Mouse (Mus musculus): ENCODE results near the gene Pax5. TPM values are rescaled to one million over a fixed set of nuclear protein-coding genes. Genes with fewer than 3 reads are reported as not detected.

Gene Pax5
- total and polyA plus RNA-seq, 3 experiments, result 0.68 to 1.5 (median 1.1) TPM

DNA sequence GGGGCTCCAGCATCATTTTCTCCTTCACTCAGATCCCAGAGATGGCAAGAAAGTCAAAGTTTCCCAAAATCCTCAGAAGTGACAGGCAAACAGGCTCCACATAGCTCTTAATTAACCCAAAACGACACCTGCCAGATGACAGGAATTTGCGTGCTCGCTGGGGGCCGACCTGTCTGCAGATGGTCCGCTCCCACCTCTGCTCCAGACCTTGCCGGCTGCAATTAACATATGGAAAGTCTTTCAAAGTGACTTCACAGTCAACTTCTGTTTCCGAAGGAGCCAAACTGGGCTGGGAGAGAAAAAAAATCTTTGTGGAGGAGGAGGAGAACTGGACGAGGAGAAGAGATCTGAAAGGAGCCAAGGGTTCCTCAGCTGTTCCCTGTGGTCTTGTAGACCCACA is 164.6 kb downstream of the Pax5 start:
- DNase-seq, result no peak
- TF ChIP-seq POLR2A (IDR thresholded peaks at IDR 0.05; ENCODE audit: insufficient read depth, low read depth, low read length) (no peak), CTCF (IDR thresholded peaks at IDR 0.05) (no peak), EP300 (IDR thresholded peaks at IDR 0.05; ENCODE audit: insufficient read depth, low read depth, low read length) (no peak)
- Histone ChIP-seq H3K36me3 (ENCODE audit: control insufficient read depth, insufficient read depth, low read length) (no peaks in the 10 kb centered on the region), H3K27me3 (ENCODE audit: control insufficient read depth, insufficient read depth, low read length) (no peaks in the 10 kb centered on the region; the same call in 1 of the 2 replicates), H3K27ac (no peak overlapping the region), H3K4me3 (no peak overlapping the region), H3K79me2 (replicated peaks; ENCODE audit: control insufficient read depth, insufficient read depth, low read length) (no peaks in the 10 kb centered on the region), H3K4me1 (ENCODE audit: control insufficient read depth, insufficient read depth, low read length) (no peaks in the 10 kb centered on the region), H3K9ac (ENCODE audit: low read depth, low read length) (no peak overlapping the region)
- intact Hi-C loops (cut with DNase I), result no loop called here
- WGBS, result 13% methylated on average over 8 of the region's 8 CpGs

DNA sequence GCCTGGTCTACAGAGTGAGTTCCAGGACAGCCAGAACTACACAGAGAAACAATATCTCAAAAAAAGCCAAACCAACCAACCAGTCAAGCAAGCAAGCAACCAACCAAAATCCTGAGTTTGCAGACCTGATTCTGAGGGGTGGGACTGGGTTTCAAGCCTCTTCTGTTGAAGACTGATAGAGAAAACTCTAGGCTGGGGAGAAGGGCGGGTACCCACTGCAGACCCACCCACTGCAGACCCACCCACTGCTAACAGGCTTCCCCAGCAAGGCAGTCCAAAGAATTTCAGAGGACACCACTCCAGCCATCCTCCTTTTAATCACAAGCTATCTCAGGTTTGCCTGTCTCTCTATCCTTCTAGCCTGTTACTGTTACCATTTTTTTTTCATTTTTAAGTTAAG is 165.8 kb downstream of the Pax5 start:
- Histone ChIP-seq H3K9ac (ENCODE audit: low read depth, low read length) (no peak overlapping the region), H3K4me3 (no peak overlapping the region), H3K27ac (no peak overlapping the region), H3K27me3 (ENCODE audit: control insufficient read depth, insufficient read depth, low read length) (no peaks in the 10 kb centered on the region; the same call in 1 of the 2 replicates), H3K4me1 (ENCODE audit: control insufficient read depth, insufficient read depth, low read length) (no peaks in the 10 kb centered on the region), H3K36me3 (ENCODE audit: control insufficient read depth, insufficient read depth, low read length) (no peaks in the 10 kb centered on the region), H3K79me2 (replicated peaks; ENCODE audit: control insufficient read depth, insufficient read depth, low read length) (no peaks in the 10 kb centered on the region)
- TF ChIP-seq EP300 (IDR thresholded peaks at IDR 0.05; ENCODE audit: insufficient read depth, low read depth, low read length) (no peak), CTCF (IDR thresholded peaks at IDR 0.05) (no peak), POLR2A (IDR thresholded peaks at IDR 0.05; ENCODE audit: insufficient read depth, low read depth, low read length) (no peak)
- intact Hi-C loops (cut with DNase I), result no loop called here
- no peak for DNase-seq
- 38% methylated on average over 1 of the region's 1 CpGs for WGBS

DNA sequence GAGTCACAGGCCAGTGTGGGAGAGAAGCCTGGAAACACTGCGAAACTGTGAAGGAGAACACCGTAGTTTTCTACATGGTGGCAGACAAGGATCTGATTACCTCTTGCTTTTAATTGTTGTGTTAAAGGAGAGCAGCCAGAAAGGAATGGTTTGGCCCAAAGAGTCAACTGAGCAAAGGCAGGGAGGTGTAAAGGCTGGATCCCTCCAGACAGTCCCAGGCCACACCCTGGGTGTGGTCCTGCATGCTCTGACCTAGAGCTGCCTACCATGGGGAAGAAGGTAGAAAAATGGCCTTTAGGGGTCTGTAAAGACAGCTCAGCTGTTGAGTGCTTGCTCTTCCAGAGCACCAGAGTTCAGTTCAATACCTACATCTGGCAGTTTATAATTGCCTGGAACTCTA is 166.4 kb downstream of the Pax5 start:
- no peak overlapping the region for H3K9ac ChIP-seq (ENCODE audit: low read depth, low read length)
- 83% methylated on average over 2 of the region's 2 CpGs for WGBS
- no peak for DNase-seq
- intact Hi-C loops (cut with DNase I), result no loop called here
- TF ChIP-seq CTCF (IDR thresholded peaks at IDR 0.05), result no peak
- H3K27me3 ChIP-seq (ENCODE audit: control insufficient read depth, insufficient read depth, low read length), result no peaks in the 10 kb centered on the region; the same call in 1 of the 2 replicates
- no peaks in the 10 kb centered on the region for H3K4me1 ChIP-seq (ENCODE audit: control insufficient read depth, insufficient read depth, low read length)
- H3K27ac ChIP-seq, result no peak overlapping the region
- H3K36me3 ChIP-seq (ENCODE audit: control insufficient read depth, insufficient read depth, low read length), result no peaks in the 10 kb centered on the region
- no peaks in the 10 kb centered on the region for H3K79me2 ChIP-seq (replicated peaks; ENCODE audit: control insufficient read depth, insufficient read depth, low read length)
- no peak overlapping the region for H3K4me3 ChIP-seq

GRCm38 (mm10) chr4:44542101-44542500 is 168.2 kb downstream of the Pax5 start:
- no peak overlapping the region for H3K27ac ChIP-seq
- H3K4me1 ChIP-seq (ENCODE audit: control insufficient read depth, insufficient read depth, low read length), result no peaks in the 10 kb centered on the region
- whole genome bisulfite sequencing, result 66% methylated on average over 3 of the region's 3 CpGs
- no peak for DNase-seq
- no peaks in the 10 kb centered on the region for H3K27me3 ChIP-seq (ENCODE audit: control insufficient read depth, insufficient read depth, low read length)
- no peak overlapping the region for H3K4me3 ChIP-seq
- no peaks in the 10 kb centered on the region for H3K79me2 ChIP-seq (replicated peaks; ENCODE audit: control insufficient read depth, insufficient read depth, low read length)
- intact Hi-C loops (cut with DNase I), result no loop called here
- no peaks in the 10 kb centered on the region for H3K36me3 ChIP-seq (ENCODE audit: control insufficient read depth, insufficient read depth, low read length)
- TF ChIP-seq EP300 (IDR thresholded peaks at IDR 0.05; ENCODE audit: insufficient read depth, low read depth, low read length), result no peak
- TF ChIP-seq CTCF (IDR thresholded peaks at IDR 0.05), result no peak
- TF ChIP-seq POLR2A (IDR thresholded peaks at IDR 0.05; ENCODE audit: insufficient read depth, low read depth, low read length), result no peak
- no peak overlapping the region for H3K9ac ChIP-seq (ENCODE audit: low read depth, low read length)

- DNase-seq, result no peak
- Histone ChIP-seq H3K79me2 (replicated peaks; ENCODE audit: control insufficient read depth, insufficient read depth, low read length) (no peaks in the 10 kb centered on the region), H3K4me1 (ENCODE audit: control insufficient read depth, insufficient read depth, low read length) (no peaks in the 10 kb centered on the region), H3K4me3 (no peak overlapping the region), H3K27me3 (ENCODE audit: control insufficient read depth, insufficient read depth, low read length) (no peaks in the 10 kb centered on the region), H3K9ac (ENCODE audit: low read depth, low read length) (no peak overlapping the region), H3K27ac (no peak overlapping the region), H3K36me3 (ENCODE audit: control insufficient read depth, insufficient read depth, low read length) (no peaks in the 10 kb centered on the region)
- no peak for TF ChIP-seq CTCF (IDR thresholded peaks at IDR 0.05)
- no peak for TF ChIP-seq EP300 (IDR thresholded peaks at IDR 0.05; ENCODE audit: insufficient read depth, low read depth, low read length)
- no peak for TF ChIP-seq POLR2A (IDR thresholded peaks at IDR 0.05; ENCODE audit: insufficient read depth, low read depth, low read length)
- intact Hi-C loops (cut with DNase I), result no loop called here
- 62% methylated on average over 5 of the region's 5 CpGs for WGBS
Observed at GRCm38 (mm10) chr4:44538488-44538887, 171.8 kb downstream of the Pax5 start.

DNA sequence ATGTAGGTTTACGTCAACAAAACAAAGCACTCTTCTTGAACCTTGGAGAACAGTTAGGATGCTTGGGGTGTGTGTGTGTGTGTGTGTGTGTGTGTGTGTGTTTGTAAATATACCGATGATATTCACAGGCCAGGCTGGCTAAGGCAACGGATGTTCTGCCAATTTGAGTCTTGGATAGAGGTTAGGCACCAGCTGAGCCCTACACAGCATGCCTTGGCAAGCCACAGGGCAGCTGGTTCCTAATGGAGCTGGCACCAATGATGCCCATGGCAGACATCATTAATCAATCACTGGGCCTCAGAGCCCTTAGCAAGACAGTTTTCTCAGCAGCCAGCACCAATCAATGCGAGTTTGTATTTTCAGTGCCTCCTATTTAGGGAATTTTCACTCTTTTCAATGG is 173.5 kb downstream of the Pax5 start:
- Histone ChIP-seq H3K4me1 (ENCODE audit: control insufficient read depth, insufficient read depth, low read length) (no peaks in the 10 kb centered on the region), H3K79me2 (replicated peaks; ENCODE audit: control insufficient read depth, insufficient read depth, low read length) (no peaks in the 10 kb centered on the region), H3K9ac (ENCODE audit: low read depth, low read length) (no peak overlapping the region), H3K27ac (no peak overlapping the region), H3K4me3 (no peak overlapping the region), H3K36me3 (ENCODE audit: control insufficient read depth, insufficient read depth, low read length) (no peaks in the 10 kb centered on the region), H3K27me3 (ENCODE audit: control insufficient read depth, insufficient read depth, low read length) (no peaks in the 10 kb centered on the region)
- TF ChIP-seq CTCF (IDR thresholded peaks at IDR 0.05), result no peak
- no peak for TF ChIP-seq POLR2A (IDR thresholded peaks at IDR 0.05; ENCODE audit: insufficient read depth, low read depth, low read length)
- TF ChIP-seq EP300 (IDR thresholded peaks at IDR 0.05; ENCODE audit: insufficient read depth, low read depth, low read length), result no peak
- DNase-seq, result no peak
- WGBS, result 73% methylated on average over 4 of the region's 4 CpGs
- intact Hi-C loops (cut with DNase I), result no loop called here

Data from heart, adult 2 months (tissue).